Mouse (Mus musculus): Measurements from ENCODE around the gene Mphosph9. TPM values are rescaled to one million over a fixed set of nuclear protein-coding genes. Genes with fewer than 3 reads are reported as not detected.
"Not testable (repeated sequence)": the region's sequence is repeated elsewhere in the genome, so short reads cannot be mapped to it uniquely, and the experiment has no call there.

The Mphosph9 gene
- polyA plus RNA-seq, 1 experiment from 2014 or later: 16.6 TPM

- WGBS: under 1% methylated on average over 45 of the region's 60 CpGs
- Histone ChIP-seq H3K9ac (peak overlapping the region; percentile 100), H3K4me1 (peaks cover 27% of the 10 kb centered on the region), H3K9me3 (no peaks in the 10 kb centered on the region), H3K4me3 (peak overlapping the region; percentile 98), H3K27ac (peak overlapping the region; percentile 99), H3K27me3 (no peaks in the 10 kb centered on the region), H3K4me2 (peak overlapping the region; percentile 87), H3K36me3 (peaks cover 1% of the 10 kb centered on the region)
- peak; percentile 33; the same call in 1 of the 2 replicates for ATAC-seq (ENCODE audit: borderline replicate concordance, extremely low read depth, low FRiP score, low TSS enrichment)
Observed at GRCm38 (mm10) chr5:124354574-124355424, 27.0 kb upstream of the Mphosph9 start.

GRCm38 (mm10) chr5:124353726-124354547 lies 26.2 kb upstream of the Mphosph9 start:
- Histone ChIP-seq H3K9me3 (no peaks in the 10 kb centered on the region), H3K27me3 (no peaks in the 10 kb centered on the region), H3K4me1 (peaks cover 27% of the 10 kb centered on the region), H3K36me3 (peaks cover 10% of the 10 kb centered on the region), H3K4me2 (peak overlapping the region; percentile 87), H3K27ac (peak overlapping the region; percentile 99), H3K4me3 (peak overlapping the region; percentile 98), H3K9ac (peak overlapping the region; percentile 100)
- ATAC-seq (ENCODE audit: borderline replicate concordance, extremely low read depth, low FRiP score, low TSS enrichment): no peak
- under 1% methylated on average over 96 of the region's 132 CpGs for WGBS

GRCm38 (mm10) chr5:124353011-124353725 lies 25.4 kb upstream of the Mphosph9 start:
- no peak for ATAC-seq (ENCODE audit: borderline replicate concordance, extremely low read depth, low FRiP score, low TSS enrichment)
- H3K4me1 ChIP-seq: peaks cover 27% of the 10 kb centered on the region
- peak overlapping the region; percentile 98 for H3K4me3 ChIP-seq
- H3K4me2 ChIP-seq: peak overlapping the region; percentile 87
- H3K36me3 ChIP-seq: peaks cover 18% of the 10 kb centered on the region
- no peaks in the 10 kb centered on the region for H3K9me3 ChIP-seq
- H3K27ac ChIP-seq: peak overlapping the region; percentile 99
- H3K27me3 ChIP-seq: no peaks in the 10 kb centered on the region
- peak overlapping the region; percentile 100 for H3K9ac ChIP-seq
- under 1% methylated on average over 31 of the region's 32 CpGs for WGBS

- peak overlapping the region; percentile 87 for H3K4me2 ChIP-seq
- peak overlapping the region; percentile 99 for H3K27ac ChIP-seq
- no peaks in the 10 kb centered on the region for H3K27me3 ChIP-seq
- peak; percentile 89 for ATAC-seq (ENCODE audit: borderline replicate concordance, extremely low read depth, low FRiP score, low TSS enrichment)
- no peaks in the 10 kb centered on the region for H3K9me3 ChIP-seq
- H3K4me1 ChIP-seq: peaks cover 27% of the 10 kb centered on the region
- peaks cover 21% of the 10 kb centered on the region for H3K36me3 ChIP-seq
- peak overlapping the region; percentile 98 for H3K4me3 ChIP-seq
- H3K9ac ChIP-seq: peak overlapping the region; percentile 100
- WGBS: under 1% methylated on average over 26 of the region's 30 CpGs
Observed at GRCm38 (mm10) chr5:124352141-124352920, 24.6 kb upstream of the Mphosph9 start.

GRCm38 (mm10) chr5:124351604-124352003 lies 23.8 kb upstream of the Mphosph9 start:
- peak overlapping the region; percentile 100 for H3K9ac ChIP-seq
- WGBS: 25% methylated on average over 3 of the region's 3 CpGs
- peaks cover 25% of the 10 kb centered on the region for H3K36me3 ChIP-seq
- peak overlapping the region; percentile 87 for H3K4me2 ChIP-seq
- peak overlapping the region; percentile 99 for H3K27ac ChIP-seq
- no peaks in the 10 kb centered on the region for H3K9me3 ChIP-seq
- no peaks in the 10 kb centered on the region for H3K27me3 ChIP-seq
- ATAC-seq (ENCODE audit: borderline replicate concordance, extremely low read depth, low FRiP score, low TSS enrichment): peak; percentile 1; the same call in 1 of the 2 replicates
- H3K4me3 ChIP-seq: peak overlapping the region; percentile 98
- H3K4me1 ChIP-seq: peaks cover 27% of the 10 kb centered on the region

- H3K4me2 ChIP-seq: peak overlapping the region; percentile 87
- no peaks in the 10 kb centered on the region for H3K27me3 ChIP-seq
- peak overlapping the region; percentile 100 for H3K9ac ChIP-seq
- H3K4me3 ChIP-seq: peak overlapping the region; percentile 98
- 16% methylated on average over 7 of the region's 7 CpGs for WGBS
- H3K36me3 ChIP-seq: peaks cover 30% of the 10 kb centered on the region
- peak; percentile 21 for ATAC-seq (ENCODE audit: borderline replicate concordance, extremely low read depth, low FRiP score, low TSS enrichment)
- no peaks in the 10 kb centered on the region for H3K9me3 ChIP-seq
- peaks cover 27% of the 10 kb centered on the region for H3K4me1 ChIP-seq
- peak overlapping the region; percentile 99 for H3K27ac ChIP-seq
Observed at GRCm38 (mm10) chr5:124351111-124351560, 23.4 kb upstream of the Mphosph9 start.

- peaks cover 32% of the 10 kb centered on the region for H3K36me3 ChIP-seq
- no peaks in the 10 kb centered on the region for H3K27me3 ChIP-seq
- H3K4me2 ChIP-seq: peak overlapping the region; percentile 87; the same call in 1 of the 2 replicates
- no peaks in the 10 kb centered on the region for H3K9me3 ChIP-seq
- H3K4me1 ChIP-seq: peaks cover 24% of the 10 kb centered on the region
- H3K9ac ChIP-seq: no peak overlapping the region
- no peak for ATAC-seq (ENCODE audit: borderline replicate concordance, extremely low read depth, low FRiP score, low TSS enrichment)
- WGBS: 72% methylated on average over 2 of the region's 2 CpGs
- no peak overlapping the region for H3K4me3 ChIP-seq
- no peak overlapping the region for H3K27ac ChIP-seq
Observed at GRCm38 (mm10) chr5:124350350-124350749, 22.6 kb upstream of the Mphosph9 start.

GRCm38 (mm10) chr5:124349196-124349595 lies 21.4 kb upstream of the Mphosph9 start:
- WGBS: 93% methylated on average over 17 of the region's 17 CpGs
- Histone ChIP-seq H3K4me1 (peaks cover 21% of the 10 kb centered on the region), H3K27me3 (no peaks in the 10 kb centered on the region), H3K4me3 (no peak overlapping the region), H3K27ac (no peak overlapping the region), H3K9me3 (no peaks in the 10 kb centered on the region), H3K4me2 (no peak overlapping the region), H3K36me3 (peaks cover 41% of the 10 kb centered on the region), H3K9ac (no peak overlapping the region)
- ATAC-seq (ENCODE audit: borderline replicate concordance, extremely low read depth, low FRiP score, low TSS enrichment): no peak

- Histone ChIP-seq H3K9me3 (no peaks in the 10 kb centered on the region), H3K9ac (no peak overlapping the region), H3K4me1 (peaks cover 13% of the 10 kb centered on the region), H3K36me3 (peaks cover 30% of the 10 kb centered on the region), H3K27ac (no peak overlapping the region), H3K4me2 (no peak overlapping the region), H3K27me3 (no peaks in the 10 kb centered on the region), H3K4me3 (no peak overlapping the region)
- 69% methylated on average over 8 of the region's 8 CpGs for WGBS
- ATAC-seq (ENCODE audit: borderline replicate concordance, extremely low read depth, low FRiP score, low TSS enrichment): no peak
Observed at GRCm38 (mm10) chr5:124342897-124343296, 15.1 kb upstream of the Mphosph9 start.

- Histone ChIP-seq H3K36me3 (peaks cover 27% of the 10 kb centered on the region), H3K4me1 (peaks cover 23% of the 10 kb centered on the region)
- not testable (repeated sequence) for H3K4me2 ChIP-seq, H3K27ac ChIP-seq, H3K27me3 ChIP-seq, H3K9ac ChIP-seq, H3K9me3 ChIP-seq, H3K4me3 ChIP-seq
- WGBS: 64% methylated on average over 6 of the region's 6 CpGs
- ATAC-seq (ENCODE audit: borderline replicate concordance, extremely low read depth, low FRiP score, low TSS enrichment): 0 out of 2 replicates have a peak, but pooled peaks have one; percentile 23
Observed at GRCm38 (mm10) chr5:124341753-124342339, 14.1 kb upstream of the Mphosph9 start.
